14 mouse cellular contexts compared by ENCODE assay signal in genomic region chr15:6555536-6555935, GRCm38 (mm10). TPM values are rescaled to one million over a fixed set of nuclear protein-coding genes. Genes with fewer than 3 reads are reported as not detected.
A peak's percentile ranks its signal among the peaks of the same experiment; 100 is the strongest.
DNase-seq lines count a peak whose midpoint lies in the region; ATAC-seq and TF ChIP-seq lines count a peak whose summit lies in the region.
"Had no signal": no experiment of that assay in that cellular context is flagged by ENCODE, and none has a peak within 500 bp of the region (broad histone marks: within the 10 kb centered on the region; RNA-seq: fewer than 3 reads in every experiment).

No protein-coding gene starts in this region.

- ATAC-seq in liver, embryonic 15.5 days (ENCODE audit: insufficient read depth), result no peak
- no peak for ATAC-seq in kidney, embryonic 14.5 days (ENCODE audit: low FRiP score, low TSS enrichment)
- no peak for ATAC-seq in midbrain, embryonic 15.5 days (replicated peaks)
- ATAC-seq: forebrain, embryonic 16.5 days had no signal

- no peaks in the 10 kb centered on the region for H3K27me3 ChIP-seq in liver, embryonic 15.5 days
- no peaks in the 10 kb centered on the region for H3K27me3 ChIP-seq in MEL (ENCODE audit: control insufficient read depth in 1 of 2, insufficient read depth in 2 of 2, low read length in 2 of 2)
- H3K27me3 ChIP-seq in kidney, embryonic 14.5 days (ENCODE audit: control insufficient read depth, insufficient read depth, low read length), result no peaks in the 10 kb centered on the region
- H3K27me3 ChIP-seq in midbrain, embryonic 15.5 days (replicated peaks), result no peaks in the 10 kb centered on the region
- H3K27me3 ChIP-seq: hindbrain, embryonic 12.5 days; midbrain, embryonic 12.5 days had no signal

- no peak for DNase-seq in liver
- peak; percentile 56 for DNase-seq in CD4-positive helper T cell, adult 2 months (ENCODE audit: low read depth, low spot score)
- peak; percentile 83 for DNase-seq in MEL (ENCODE audit: low read depth, low spot score)
- DNase-seq in induced T-regulatory cell, adult 2 months (ENCODE audit: low read depth), result peak; percentile 73
- DNase-seq in heart, postnatal 36 days, result no peak
- DNase-seq: kidney, postnatal 10 days; left cerebral cortex, postnatal 4 days had no signal

- 32% methylated on average over 2 of the region's 2 CpGs for WGBS in liver, embryonic 15.5 days (ENCODE audit: insufficient replicate concordance)
- 63% methylated on average over 2 of the region's 2 CpGs for WGBS in kidney, embryonic 14.5 days
- 48% methylated on average over 2 of the region's 2 CpGs for WGBS in midbrain, embryonic 15.5 days

- peaks cover 27% of the 10 kb centered on the region for H3K4me1 ChIP-seq in liver, embryonic 15.5 days (replicated peaks)
- peaks cover 19 to 57% of the 10 kb centered on the region in 2 experiments for H3K4me1 ChIP-seq in MEL (ENCODE audit: control insufficient read depth in 1 of 2, insufficient read depth in 2 of 2, low read length in 2 of 2)
- no peaks in the 10 kb centered on the region for H3K4me1 ChIP-seq in kidney, embryonic 14.5 days (ENCODE audit: control insufficient read depth, insufficient read depth, low read length)
- H3K4me1 ChIP-seq in midbrain, embryonic 15.5 days, result no peaks in the 10 kb centered on the region
- H3K4me1 ChIP-seq: hindbrain, embryonic 12.5 days; midbrain, embryonic 12.5 days had no signal

- H3K9ac ChIP-seq in liver, embryonic 15.5 days, result no peak overlapping the region
- no peak overlapping the region for H3K9ac ChIP-seq in MEL (ENCODE audit: control insufficient read depth, low read depth, low read length, poor library complexity, severe bottlenecking)
- H3K9ac ChIP-seq in kidney, embryonic 14.5 days (ENCODE audit: low read depth, low read length), result no peak overlapping the region
- H3K9ac ChIP-seq in midbrain, embryonic 15.5 days, result no peak overlapping the region
- H3K9ac ChIP-seq: hindbrain, embryonic 12.5 days; midbrain, embryonic 12.5 days had no signal

- no peak for TF ChIP-seq RAD21 in MEL (IDR thresholded peaks at IDR 0.05; ENCODE audit: low read depth, low read length)

- no peaks in the 10 kb centered on the region for H3K36me3 ChIP-seq in liver, embryonic 15.5 days (replicated peaks)
- peaks cover 0 to 64% of the 10 kb centered on the region in 2 experiments; a peak in 2 of 4 replicates for H3K36me3 ChIP-seq in MEL (ENCODE audit: control insufficient read depth in 1 of 2, insufficient read depth in 2 of 2, low read length in 2 of 2)
- H3K36me3 ChIP-seq in kidney, embryonic 14.5 days (ENCODE audit: control insufficient read depth, insufficient read depth, low read length), result no peaks in the 10 kb centered on the region
- H3K36me3 ChIP-seq in midbrain, embryonic 15.5 days (replicated peaks), result no peaks in the 10 kb centered on the region
- H3K36me3 ChIP-seq: hindbrain, embryonic 12.5 days; midbrain, embryonic 12.5 days had no signal

- peak overlapping the region; percentile 16; the same call in 1 of the 2 replicates for H3K27ac ChIP-seq in liver, embryonic 15.5 days (replicated peaks)
- peak overlapping the region; percentile 68 for H3K27ac ChIP-seq in MEL (ENCODE audit: control insufficient read depth, low read depth, low read length)
- no peak overlapping the region for H3K27ac ChIP-seq in kidney, embryonic 14.5 days (ENCODE audit: low read depth, low read length)
- H3K27ac ChIP-seq in midbrain, embryonic 15.5 days, result no peak overlapping the region
- H3K27ac ChIP-seq: heart, adult 2 months; hindbrain, embryonic 12.5 days; midbrain, embryonic 12.5 days had no signal

- H3K4me2 ChIP-seq in liver, embryonic 15.5 days, result no peak overlapping the region
- H3K4me2 ChIP-seq in kidney, embryonic 14.5 days (replicated peaks; ENCODE audit: low read depth, low read length), result no peak overlapping the region
- no peak overlapping the region for H3K4me2 ChIP-seq in midbrain, embryonic 15.5 days
- H3K4me2 ChIP-seq: hindbrain, embryonic 12.5 days; midbrain, embryonic 12.5 days had no signal

- H3K79me2 ChIP-seq in MEL (ENCODE audit: control insufficient read depth, insufficient read depth, low read length, poor library complexity), result no peaks in the 10 kb centered on the region

- no peaks in the 10 kb centered on the region for H3K9me3 ChIP-seq in liver, embryonic 15.5 days (replicated peaks)
- H3K9me3 ChIP-seq in MEL (replicated peaks; ENCODE audit: insufficient read depth, low read length), result no peaks in the 10 kb centered on the region
- H3K9me3 ChIP-seq in kidney, embryonic 14.5 days (ENCODE audit: control insufficient read depth, low read length), result no peaks in the 10 kb centered on the region; the same call in 1 of the 2 replicates
- no peaks in the 10 kb centered on the region for H3K9me3 ChIP-seq in midbrain, embryonic 15.5 days
- H3K9me3 ChIP-seq: hindbrain, embryonic 12.5 days; midbrain, embryonic 12.5 days had no signal

- TF ChIP-seq EP300 in MEL (IDR thresholded peaks at IDR 0.05; ENCODE audit: low read depth in 1 of 2, low read length in 2 of 2), result no peak

- intact Hi-C loops in heart, postnatal 36 days (cut with DNase I), result no loop called here

- TF ChIP-seq CTCF in MEL (IDR thresholded peaks at IDR 0.05 in 2 of 3, conservative IDR thresholded peaks at IDR 0.05 in 1 of 3; ENCODE audit: control insufficient read depth in 1 of 3, insufficient read depth in 1 of 3, low read depth in 2 of 3, low read length in 3 of 3, poor library complexity in 1 of 3, severe bottlenecking in 1 of 3), result no peak

- no peak for TF ChIP-seq POLR2A in MEL (IDR thresholded peaks at IDR 0.05; ENCODE audit: control insufficient read depth in 1 of 2, insufficient read depth in 1 of 2, low read depth in 1 of 2, low read length in 2 of 2, poor library complexity in 1 of 2)

- H3K4me3 ChIP-seq in liver, embryonic 15.5 days (replicated peaks), result no peak overlapping the region
- no peak overlapping the region for H3K4me3 ChIP-seq in MEL (ENCODE audit: control insufficient read depth in 1 of 2, insufficient read depth in 1 of 2, low read depth in 2 of 2, low read length in 2 of 2)
- no peak overlapping the region for H3K4me3 ChIP-seq in kidney, embryonic 14.5 days (ENCODE audit: low read length)
- no peak overlapping the region for H3K4me3 ChIP-seq in midbrain, embryonic 15.5 days
- H3K4me3 ChIP-seq: heart, adult 2 months; hindbrain, embryonic 12.5 days; midbrain, embryonic 12.5 days had no signal

TF ChIP-seq in MEL, 35 proteins besides CTCF, POLR2A, EP300 and RAD21:
- TF ChIP-seq ETS1 (IDR thresholded peaks at IDR 0.05; ENCODE audit: low read depth, low read length), result peak; percentile 26; the same call in 1 of the 2 replicates
- TF ChIP-seq MYB (IDR thresholded peaks at IDR 0.05; ENCODE audit: low read depth, low read length), result no peak
- no peak for TF ChIP-seq ZC3H11A (IDR thresholded peaks at IDR 0.05; ENCODE audit: low read depth, low read length)
- no peak for TF ChIP-seq ELF1 (IDR thresholded peaks at IDR 0.05; ENCODE audit: low read depth, low read length)
- TF ChIP-seq MAX (IDR thresholded peaks at IDR 0.05; ENCODE audit: low read length), result no peak
- TF ChIP-seq KAT2A (conservative IDR thresholded peaks at IDR 0.05; ENCODE audit: low read depth, low read length), result no peak
- no peak for TF ChIP-seq MAZ (IDR thresholded peaks at IDR 0.05; ENCODE audit: low read depth, low read length)
- no peak for TF ChIP-seq CHD1 (IDR thresholded peaks at IDR 0.05; ENCODE audit: low read depth, low read length)
- 0 out of 2 replicates have a peak, but pooled peaks have one; percentile 41 for TF ChIP-seq SIN3A (IDR thresholded peaks at IDR 0.05; ENCODE audit: low read length)
- TF ChIP-seq RCOR1 (IDR thresholded peaks at IDR 0.05; ENCODE audit: low read depth, low read length), result no peak
- no peak for TF ChIP-seq POLR2AphosphoS2 (IDR thresholded peaks at IDR 0.05; ENCODE audit: low read length)

RNA-seq across cellular contexts. Expression of gene Fyb, which starts 32.9 kb away (rescaled TPM):
- polyA plus RNA-seq in liver, embryonic 15.5 days (2015; fragmentation: Nextera tagmentation; extraction: Ambion mirVana), result 19.4 and 19.8 TPM in 2 replicates
- 196 and 208 TPM in 2 replicates for total RNA-seq in MEL (2012; rRNA removed)
- polyA plus RNA-seq in MEL (2012; ENCODE audit: insufficient read depth in 1 of 2, insufficient read length in 2 of 2, low read depth in 1 of 2, low replicate concordance in 2 of 2, missing spikeins in 1 of 2), result 100 to 1,000 TPM in 1 of 2 experiments, not detected in 1; 175 TPM
- polyA plus RNA-seq in kidney, embryonic 14.5 days (2014; fragmentation: Nextera tagmentation; extraction: Ambion mirVana), result 3.2 and 5.2 TPM in 2 replicates
- 10 to 100 TPM; 23.4 to 49.7 TPM for total RNA-seq in heart, postnatal 36 days (2021)
- 2.2 and 3.4 TPM in 2 replicates for polyA plus RNA-seq in midbrain, embryonic 15.5 days (2015; fragmentation: Nextera tagmentation; extraction: Ambion mirVana)

Comparison
In these comparisons a context has a peak if more than half of its experiments do, and no peak if none do; other contexts are left out.
1. H3K27ac ChIP-seq: peak in liver, embryonic 15.5 days (single experiment) and MEL (single experiment); none in kidney, embryonic 14.5 days (single experiment) and midbrain, embryonic 15.5 days (single experiment).
2. DNase-seq: peak in CD4-positive helper T cell, adult 2 months (single experiment), MEL (single experiment) and induced T-regulatory cell, adult 2 months (single experiment); none in liver (single experiment) and heart, postnatal 36 days (0 of 2).